Mouse (Mus musculus) left cerebral cortex, postnatal 36 days (tissue): ENCODE measurements around the gene Pttg1ip. TPM values are rescaled to one million over a fixed set of nuclear protein-coding genes. Genes with fewer than 3 reads are reported as not detected.

Experiments
- DNase-seq, 2 experiments: peaks; one replicate each; pipeline ENCODE4 v3.0.0; 2021 to 2022; ENCODE audit warnings: low spot score in 2 of 2, mixed read lengths in 1 of 2
- intact Hi-C: fragments of 180-260 bp; cut with DNase I; formaldehyde crosslinking; loops from one replicate; pipeline ENCODE4 v1.15.1; 2025
- total RNA-seq, 2 experiments: library from RNA; stranded (reverse); gene quantifications; 2 replicates each; pipeline ENCODE4 v1.2.3; 2021

Gene Pttg1ip
- total RNA-seq, 2 experiments from 2014 or later, result 71.2 to 88.3 TPM

- intact Hi-C loops, result no loop called here
Measured at GRCm38 (mm10) chr10:77565005-77565404, 16.5 kb upstream of the Pttg1ip start.

GRCm38 (mm10) chr10:77566651-77567050 lies 14.9 kb upstream of the Pttg1ip start:
- intact Hi-C loops, result loop anchor here (2.0 kb wide), 1 partner anchor 50 kb away; no protein-coding TSS in a partner anchor
- peak; percentile 61 to 75 for DNase-seq

More at GRCm38 (mm10) chr10:77565005-77565404, 16.5 kb upstream of the Pttg1ip start:
- DNase-seq, result no peak

GRCm38 (mm10) chr10:77569481-77569880 lies 12.0 kb upstream of the Pttg1ip start:
- DNase-seq, result no peak
- intact Hi-C loops, result no loop called here

GRCm38 (mm10) chr10:77569973-77570658 lies 11.4 kb upstream of the Pttg1ip start:
- no peak for DNase-seq
- intact Hi-C loops, result no loop called here

- intact Hi-C loops, result no loop called here
Measured at GRCm38 (mm10) chr10:77572225-77572624, 9.3 kb upstream of the Pttg1ip start.

GRCm38 (mm10) chr10:77573162-77573561 lies 8.4 kb upstream of the Pttg1ip start:
- DNase-seq, result no peak
- intact Hi-C loops, result no loop called here

More at GRCm38 (mm10) chr10:77572225-77572624, 9.3 kb upstream of the Pttg1ip start:
- DNase-seq, result no peak

- no peak for DNase-seq
- intact Hi-C loops, result loop anchor here (2.0 to 10.0 kb wide), 2 partner anchors 43 to 165 kb away; partner anchors contain the start of genes Adarb1 and Ube2g2
Measured at GRCm38 (mm10) chr10:77580027-77580920, 1.2 kb upstream of the Pttg1ip start.

- DNase-seq, result no peak
- intact Hi-C loops, result loop anchor here (2.0 to 10.0 kb wide), 2 partner anchors 42 to 166 kb away; partner anchors contain the start of genes Adarb1 and Ube2g2
Measured at GRCm38 (mm10) chr10:77581023-77581407, 505 bp upstream of the Pttg1ip start.

- intact Hi-C loops, result loop anchor here (10.0 kb wide), 1 partner anchor 167 kb away; the partner anchor contains the start of gene Adarb1
- no peak for DNase-seq
Measured at GRCm38 (mm10) chr10:77582285-77582618, 732 bp downstream of the Pttg1ip start.

- intact Hi-C loops, result loop anchor here (10.0 kb wide), 1 partner anchor 169 kb away; the partner anchor contains the start of gene Adarb1
- DNase-seq, result no peak
Measured at GRCm38 (mm10) chr10:77583795-77584422, 2.4 kb downstream of the Pttg1ip start.

- intact Hi-C loops, result loop anchor here (10.0 kb wide), 1 partner anchor 172 kb away; the partner anchor contains the start of gene Adarb1
Measured at GRCm38 (mm10) chr10:77586637-77587036, 5.1 kb downstream of the Pttg1ip start.

GRCm38 (mm10) chr10:77587091-77587775 lies 5.7 kb downstream of the Pttg1ip start:
- intact Hi-C loops, result loop anchor here (10.0 kb wide), 1 partner anchor 172 kb away; the partner anchor contains the start of gene Adarb1

More at GRCm38 (mm10) chr10:77586637-77587036, 5.1 kb downstream of the Pttg1ip start:
- no peak for DNase-seq

GRCm38 (mm10) chr10:77588036-77588435 lies 6.5 kb downstream of the Pttg1ip start:
- intact Hi-C loops, result loop anchor here (10.0 kb wide), 1 partner anchor 173 kb away; the partner anchor contains the start of gene Adarb1
- no peak for DNase-seq

More at GRCm38 (mm10) chr10:77587091-77587775, 5.7 kb downstream of the Pttg1ip start:
- no peak for DNase-seq

- no peak for DNase-seq
- intact Hi-C loops, result loop anchor here (10.0 kb wide), 1 partner anchor 174 kb away; the partner anchor contains the start of gene Adarb1
Measured at GRCm38 (mm10) chr10:77589117-77589516, 7.6 kb downstream of the Pttg1ip start.

GRCm38 (mm10) chr10:77589749-77590148 lies 8.2 kb downstream of the Pttg1ip start:
- intact Hi-C loops, result loop anchor here (2.0 to 10.0 kb wide), 2 partner anchors 19 to 175 kb away; partner anchors contain the start of gene Adarb1
- DNase-seq, result no peak

- intact Hi-C loops, result loop anchor here (2.0 kb wide), 1 partner anchor 18 kb away; no protein-coding TSS in a partner anchor
- DNase-seq, result peak in 1 of 2 experiments; percentile 53
Measured at GRCm38 (mm10) chr10:77590812-77591211, 9.3 kb downstream of the Pttg1ip start.

GRCm38 (mm10) chr10:77591546-77591945 lies 10.0 kb downstream of the Pttg1ip start:
- DNase-seq, result peak; percentile 75 to 78
- intact Hi-C loops, result loop anchor here (2.0 kb wide), 1 partner anchor 17 kb away; no protein-coding TSS in a partner anchor

- DNase-seq, result no peak
- intact Hi-C loops, result no loop called here
Measured at GRCm38 (mm10) chr10:77596060-77596459, 14.5 kb downstream of the Pttg1ip start.
